12 mouse cellular contexts compared by ENCODE assay signal in genomic region chr4:139578389-139578788, GRCm38 (mm10). TPM values are rescaled to one million over a fixed set of nuclear protein-coding genes. Genes with fewer than 3 reads are reported as not detected.
DNase-seq lines count a peak whose midpoint lies in the region; ATAC-seq and TF ChIP-seq lines count a peak whose summit lies in the region.
"Had no signal": no experiment of that assay in that cellular context is flagged by ENCODE, and none has a peak within 500 bp of the region (broad histone marks: within the 10 kb centered on the region; RNA-seq: fewer than 3 reads in every experiment).

No protein-coding gene starts in this region.

- H3K36me3 ChIP-seq in heart, embryonic 11.5 days (ENCODE audit: control insufficient read depth, insufficient read depth, low read length): no peaks in the 10 kb centered on the region
- no peaks in the 10 kb centered on the region for H3K36me3 ChIP-seq in kidney, postnatal 0 days (ENCODE audit: insufficient read depth, low read length)
- no peaks in the 10 kb centered on the region for H3K36me3 ChIP-seq in CH12.LX (replicated peaks in 1 of 2; ENCODE audit: control insufficient read depth in 1 of 2, insufficient read depth in 1 of 2, low read length in 1 of 2)
- H3K36me3 ChIP-seq in liver, postnatal 0 days (replicated peaks; ENCODE audit: insufficient read depth, low read length): no peaks in the 10 kb centered on the region
- H3K36me3 ChIP-seq in forebrain, embryonic 10.5 days (replicated peaks): no peaks in the 10 kb centered on the region

- H3K9ac ChIP-seq in heart, embryonic 11.5 days (ENCODE audit: low read depth, low read length): 0 out of 2 replicates have a peak overlapping the region, but pooled peaks have one; percentile 28
- peak overlapping the region; percentile 40; the same call in 1 of the 2 replicates for H3K9ac ChIP-seq in kidney, postnatal 0 days (ENCODE audit: low read depth, low read length)
- peak overlapping the region; percentile 49 for H3K9ac ChIP-seq in CH12.LX (ENCODE audit: insufficient read depth, low read depth)
- no peak overlapping the region for H3K9ac ChIP-seq in liver, postnatal 0 days (replicated peaks)

- peak overlapping the region; percentile 25 for H3K4me2 ChIP-seq in heart, embryonic 11.5 days
- peak overlapping the region; percentile 42 for H3K4me2 ChIP-seq in kidney, postnatal 0 days (ENCODE audit: low read length)
- peak overlapping the region; percentile 97 for H3K4me2 ChIP-seq in CH12.LX (ENCODE audit: insufficient read depth, low read depth, poor library complexity, severe bottlenecking)
- peak overlapping the region; percentile 33 for H3K4me2 ChIP-seq in liver, postnatal 0 days (ENCODE audit: low read depth, low read length)

- dilution Hi-C loops in CH12.LX (cut with MboI; ENCODE audit: extremely low pct_ligation_motif_present, extremely low pct_unique_long_range_greater_than_20kb, low sequenced_read_pairs): no loop called here

- WGBS in heart, embryonic 11.5 days (ENCODE audit: insufficient replicate concordance): 74% methylated on average over 8 of the region's 8 CpGs
- 78% methylated on average over 8 of the region's 8 CpGs for WGBS in kidney, postnatal 0 days
- WGBS in liver, postnatal 0 days (ENCODE audit: insufficient replicate concordance): 77% methylated on average over 8 of the region's 8 CpGs
- WGBS in forebrain, embryonic 10.5 days: 90% methylated on average over 8 of the region's 8 CpGs

- peaks cover 64% of the 10 kb centered on the region for H3K4me1 ChIP-seq in heart, embryonic 11.5 days (ENCODE audit: control insufficient read depth, insufficient read depth, low read length)
- H3K4me1 ChIP-seq in kidney, postnatal 0 days (replicated peaks; ENCODE audit: insufficient read depth, low read length): peaks cover 70% of the 10 kb centered on the region
- peaks cover 10 to 39% of the 10 kb centered on the region in 2 experiments; a peak in 3 of 4 replicates for H3K4me1 ChIP-seq in CH12.LX (ENCODE audit: control insufficient read depth in 1 of 2, insufficient read depth in 2 of 2)
- H3K4me1 ChIP-seq in liver, postnatal 0 days (ENCODE audit: insufficient read depth): peaks cover 46% of the 10 kb centered on the region
- H3K4me1 ChIP-seq in forebrain, embryonic 10.5 days: peaks cover 92% of the 10 kb centered on the region

- peak overlapping the region; percentile 5; the same call in 1 of the 2 replicates for H3K4me3 ChIP-seq in heart, embryonic 11.5 days (ENCODE audit: low read depth, low read length)
- no peak overlapping the region for H3K4me3 ChIP-seq in kidney, postnatal 0 days (replicated peaks; ENCODE audit: low read depth, low read length)
- peak overlapping the region in 1 of 3 experiments; percentile 11 for H3K4me3 ChIP-seq in CH12.LX (replicated peaks in 1 of 3; ENCODE audit: low read depth in 2 of 3, low read length in 2 of 3, poor library complexity in 1 of 3)
- no peak overlapping the region for H3K4me3 ChIP-seq in liver, postnatal 0 days (ENCODE audit: low read depth, low read length)
- H3K4me3 ChIP-seq in forebrain, embryonic 10.5 days: no peak overlapping the region

- no peak for TF ChIP-seq POLR2A in CH12.LX (IDR thresholded peaks at IDR 0.05; ENCODE audit: low read depth, low read length)

- no peak for TF ChIP-seq CTCF in kidney, postnatal 0 days (IDR thresholded peaks at IDR 0.05; ENCODE audit: low read depth)
- no peak for TF ChIP-seq CTCF in CH12.LX (conservative IDR thresholded peaks at IDR 0.05 in 1 of 2, IDR thresholded peaks at IDR 0.05 in 1 of 2; ENCODE audit: low read depth in 2 of 2, low read length in 2 of 2)
- no peak for TF ChIP-seq CTCF in liver, postnatal 0 days (IDR thresholded peaks at IDR 0.05; ENCODE audit: low read depth)

- no peaks in the 10 kb centered on the region for H3K27me3 ChIP-seq in heart, embryonic 11.5 days (ENCODE audit: control insufficient read depth, insufficient read depth, low read length)
- H3K27me3 ChIP-seq in kidney, postnatal 0 days (ENCODE audit: insufficient read depth, low read length): no peaks in the 10 kb centered on the region
- H3K27me3 ChIP-seq in CH12.LX (replicated peaks): peaks cover 97% of the 10 kb centered on the region
- H3K27me3 ChIP-seq in liver, postnatal 0 days (ENCODE audit: insufficient read depth, low read length): peaks cover 17% of the 10 kb centered on the region
- H3K27me3 ChIP-seq in forebrain, embryonic 10.5 days (ENCODE audit: poor library complexity, severe bottlenecking): peaks cover 24% of the 10 kb centered on the region

- in situ Hi-C loops in CH12.LX (cut with MboI; ENCODE audit: low pct_ligation_motif_present, low pct_unique_long_range_greater_than_20kb, low sequenced_read_pairs): loop anchor here (5.0 kb wide), 2 partner anchors 34 to 66 kb away; no protein-coding TSS in a partner anchor

- H3K9me3 ChIP-seq in heart, embryonic 11.5 days (replicated peaks; ENCODE audit: control insufficient read depth, low read length): no peaks in the 10 kb centered on the region
- H3K9me3 ChIP-seq in kidney, postnatal 0 days (replicated peaks; ENCODE audit: low read length): no peaks in the 10 kb centered on the region
- peaks cover 4% of the 10 kb centered on the region for H3K9me3 ChIP-seq in CH12.LX (replicated peaks; ENCODE audit: low read length)
- no peaks in the 10 kb centered on the region for H3K9me3 ChIP-seq in liver, postnatal 0 days (ENCODE audit: low read length)
- H3K9me3 ChIP-seq in forebrain, embryonic 10.5 days: no peaks in the 10 kb centered on the region

- no peaks in the 10 kb centered on the region for H3K79me2 ChIP-seq in CH12.LX (replicated peaks; ENCODE audit: control insufficient read depth, extremely low read depth, insufficient read depth, poor library complexity, severe bottlenecking)

- TF ChIP-seq EP300 in CH12.LX (IDR thresholded peaks at IDR 0.05; ENCODE audit: low read length): no peak
- TF ChIP-seq EP300 in liver, postnatal 0 days (IDR thresholded peaks at IDR 0.05; ENCODE audit: low read depth): no peak

- no peak for TF ChIP-seq RAD21 in CH12.LX (IDR thresholded peaks at IDR 0.05; ENCODE audit: low read depth, low read length)

- no peak for ATAC-seq in heart, embryonic 11.5 days (replicated peaks; ENCODE audit: insufficient number of reproducible peaks, low FRiP score, low TSS enrichment)
- no peak for ATAC-seq in kidney, postnatal 0 days (replicated peaks; ENCODE audit: low FRiP score, low read depth)
- no peak for ATAC-seq in liver, postnatal 0 days

- peak overlapping the region; percentile 10; the same call in 1 of the 2 replicates for H3K27ac ChIP-seq in heart, embryonic 11.5 days (ENCODE audit: low read depth, low read length)
- H3K27ac ChIP-seq in kidney, postnatal 0 days: 0 out of 2 replicates have a peak overlapping the region, but pooled peaks have one; percentile 89
- H3K27ac ChIP-seq in CH12.LX (ENCODE audit: insufficient read depth, low read depth): no peak overlapping the region
- H3K27ac ChIP-seq in liver, postnatal 0 days (ENCODE audit: low read depth): peak overlapping the region; percentile 77
- no peak overlapping the region for H3K27ac ChIP-seq in forebrain, embryonic 10.5 days

- DNase-seq in heart, postnatal 4 days: no peak
- DNase-seq in kidney, postnatal 0 days (ENCODE audit: low spot score): no peak
- no peak for DNase-seq in kidney, postnatal 4 days
- no peak for DNase-seq in CH12.LX (ENCODE audit: extremely low read depth)
- no peak for DNase-seq in liver, postnatal 0 days
- no peak for DNase-seq in forebrain, embryonic 10.5 days (ENCODE audit: extremely low spot score, low spot score)
- DNase-seq in frontal cortex, postnatal 36 days (ENCODE audit: low spot score in 2 of 2): no peak

TF ChIP-seq in CH12.LX, 34 proteins besides CTCF, POLR2A, EP300 and RAD21:
- no peak for TF ChIP-seq JUND (conservative IDR thresholded peaks at IDR 0.05; ENCODE audit: low read depth, low read length)
- no peak for TF ChIP-seq SMC3 (IDR thresholded peaks at IDR 0.05; ENCODE audit: low read depth, low read length)
- no peak for TF ChIP-seq ZC3H11A (IDR thresholded peaks at IDR 0.05; ENCODE audit: low read depth, low read length)
- TF ChIP-seq MEF2A (IDR thresholded peaks at IDR 0.05; ENCODE audit: borderline replicate concordance, low read depth, low read length): no peak
- TF ChIP-seq BHLHE40 (IDR thresholded peaks at IDR 0.05; ENCODE audit: low read depth, low read length): peak; percentile 44; the same call in 1 of the 2 replicates
- no peak for TF ChIP-seq MYC (IDR thresholded peaks at IDR 0.05; ENCODE audit: low read depth, low read length)
- no peak for TF ChIP-seq CHD1 (IDR thresholded peaks at IDR 0.05; ENCODE audit: low read depth, low read length)
- TF ChIP-seq TCF12 (IDR thresholded peaks at IDR 0.05; ENCODE audit: low read depth, low read length): peak; percentile 67
- TF ChIP-seq MXI1 (IDR thresholded peaks at IDR 0.05; ENCODE audit: low read depth, low read length): peak; percentile 7; the same call in 1 of the 2 replicates

RNA-seq across cellular contexts. Expression of gene Gm21969, which starts 24.6 kb away (rescaled TPM):
- polyA plus RNA-seq in heart, embryonic 11.5 days (2014; fragmentation: Nextera tagmentation; extraction: Ambion mirVana): not detected in 2 replicates
- not detected for total RNA-seq in heart, postnatal 4 days (2021)
- polyA plus RNA-seq in kidney, postnatal 0 days (2015; fragmentation: Nextera tagmentation; extraction: Ambion mirVana): 0.04 TPM in 1 of 2 replicates, not detected in the other
- not detected in 2 replicates for total RNA-seq in CH12.LX (2012; rRNA removed)
- not detected in 2 replicates for total RNA-seq in CH12.LX (2014; rRNA removed)
- polyA plus RNA-seq in CH12.LX (2012; ENCODE audit: insufficient read length, low read depth): not detected in 2 replicates
- polyA plus RNA-seq in liver, postnatal 0 days (2015; fragmentation: Nextera tagmentation; extraction: Ambion mirVana): 0.04 TPM in 1 of 2 replicates, not detected in the other
- not detected in 2 replicates for polyA plus RNA-seq in forebrain, embryonic 10.5 days (2016; fragmentation: Nextera tagmentation; extraction: Ambion mirVana)
- total RNA-seq: layer of hippocampus, adult 18-20 months had no signal
- polyA plus RNA-seq: forebrain, embryonic 11.5 days; gonadal fat pad, adult 2 months; limb, embryonic 11.5 days had no signal

RNA-seq across cellular contexts. Expression of gene Aldh4a1, which starts 44.3 kb away (rescaled TPM):
- 11.8 and 16.7 TPM in 2 replicates for polyA plus RNA-seq in heart, embryonic 11.5 days (2014; fragmentation: Nextera tagmentation; extraction: Ambion mirVana)
- 10 to 100 TPM; 15.1 to 15.4 TPM for total RNA-seq in heart, postnatal 4 days (2021)
- polyA plus RNA-seq in kidney, postnatal 0 days (2015; fragmentation: Nextera tagmentation; extraction: Ambion mirVana): 91.0 and 106 TPM in 2 replicates
- total RNA-seq in CH12.LX (2012; rRNA removed): 14.3 and 18.0 TPM in 2 replicates
- 5.5 and 6.5 TPM in 2 replicates for total RNA-seq in CH12.LX (2014; rRNA removed)
- 6.1 and 6.5 TPM in 2 replicates for polyA plus RNA-seq in CH12.LX (2012; ENCODE audit: insufficient read length, low read depth)
- 81.2 and 86.3 TPM in 2 replicates for polyA plus RNA-seq in liver, postnatal 0 days (2015; fragmentation: Nextera tagmentation; extraction: Ambion mirVana)
- 22.7 and 22.8 TPM in 2 replicates for polyA plus RNA-seq in forebrain, embryonic 10.5 days (2016; fragmentation: Nextera tagmentation; extraction: Ambion mirVana)

RNA-seq across cellular contexts. Expression of gene Iffo2, which starts 48.0 kb away (rescaled TPM):
- polyA plus RNA-seq in heart, embryonic 11.5 days (2014; fragmentation: Nextera tagmentation; extraction: Ambion mirVana): 2.2 and 2.7 TPM in 2 replicates
- total RNA-seq in heart, postnatal 4 days (2021): 10 to 100 TPM; 14.2 to 14.6 TPM
- polyA plus RNA-seq in kidney, postnatal 0 days (2015; fragmentation: Nextera tagmentation; extraction: Ambion mirVana): 4.8 and 5.1 TPM in 2 replicates
- total RNA-seq in CH12.LX (2012; rRNA removed) (2.1 and 3.0 TPM in 2 replicates), CH12.LX (2014; rRNA removed) (0.28 and 0.38 TPM in 2 replicates)
- 0.42 and 0.60 TPM in 2 replicates for polyA plus RNA-seq in CH12.LX (2012; ENCODE audit: insufficient read length, low read depth)
- 1.2 and 2.0 TPM in 2 replicates for polyA plus RNA-seq in liver, postnatal 0 days (2015; fragmentation: Nextera tagmentation; extraction: Ambion mirVana)
- polyA plus RNA-seq in forebrain, embryonic 10.5 days (2016; fragmentation: Nextera tagmentation; extraction: Ambion mirVana): 2.3 and 3.0 TPM in 2 replicates

Comparison
In these comparisons a context has a peak if more than half of its experiments do, and no peak if none do; other contexts are left out.
1. H3K27ac ChIP-seq: peak in heart, embryonic 11.5 days (single experiment), kidney, postnatal 0 days (single experiment) and liver, postnatal 0 days (single experiment); none in CH12.LX (single experiment) and forebrain, embryonic 10.5 days (single experiment).
2. H3K4me2 ChIP-seq: peak in every context shown above with its lines; median percentile 97 in CH12.LX; 42 in kidney, postnatal 0 days; 33 in liver, postnatal 0 days; 25 in heart, embryonic 11.5 days.